Mouse (Mus musculus) ES-E14 (cell line): Measurements from ENCODE around the gene Osbpl2.
"Not testable (repeated sequence)": the region's sequence is repeated elsewhere in the genome, so short reads cannot be mapped to it uniquely, and the experiment has no call there.

Source experiments
- HCFC1 ChIP-seq: IDR thresholded peaks from 2 replicates; pipeline ENCODE4 v1.6.1; 2012; ENCODE audit warnings: low read length, inconsistent platforms, borderline replicate concordance; ENCODE audit not compliant: insufficient read depth
- MAFK ChIP-seq: IDR thresholded peaks from 2 replicates; pipeline ENCODE4 v1.6.1; 2014; ENCODE audit warnings: mild to moderate bottlenecking, low read depth, low read length, inconsistent platforms; ENCODE audit not compliant: insufficient read depth
- ZC3H11A ChIP-seq: IDR thresholded peaks from 2 replicates; pipeline ENCODE4 v1.6.1; 2012; ENCODE audit warnings: low read depth, mild to moderate bottlenecking, inconsistent platforms, low read length, borderline replicate concordance
- ZNF384 ChIP-seq: IDR thresholded peaks from 2 replicates; pipeline ENCODE4 v1.6.1; 2012; ENCODE audit warnings: low read depth, low read length, inconsistent platforms

GRCm38 (mm10) chr2:180173711-180174110 lies 54.6 kb downstream of the Osbpl2 start:
- not testable (repeated sequence) for TF ChIP-seq HCFC1, ZNF384, MAFK, ZC3H11A
